Mouse (Mus musculus): ENCODE measurements around the gene Vangl1. TPM values are rescaled to one million over a fixed set of nuclear protein-coding genes. Genes with fewer than 3 reads are reported as not detected.
A peak's percentile ranks its signal among the peaks of the same experiment; 100 is the strongest.

Gene Vangl1
- total RNA-seq, 2 experiments from 2014 or later, result 4.2 to 5.7 TPM

DNA sequence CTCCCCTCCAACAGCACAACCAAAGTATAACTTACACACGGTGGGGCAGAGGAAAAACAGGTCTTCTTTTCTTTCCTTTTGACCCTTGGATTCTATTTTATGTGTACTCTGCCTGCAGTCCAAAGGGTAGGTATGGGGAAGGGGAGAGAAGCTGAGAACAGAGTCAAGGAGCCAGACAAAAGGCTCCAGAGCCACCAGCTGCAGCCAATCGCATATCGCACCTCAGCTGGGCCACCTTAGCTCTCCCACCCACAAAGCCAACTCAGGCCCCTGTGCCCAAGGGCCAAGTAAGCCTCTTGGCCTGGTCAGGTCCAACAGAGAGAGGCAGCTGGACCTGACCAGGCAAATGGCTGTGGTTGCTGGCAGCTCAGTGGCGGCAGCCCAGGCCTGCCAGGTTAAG lies 52.0 kb downstream of the Vangl1 start:
- intact Hi-C loops (cut with DNase I), result no loop called here

DNA sequence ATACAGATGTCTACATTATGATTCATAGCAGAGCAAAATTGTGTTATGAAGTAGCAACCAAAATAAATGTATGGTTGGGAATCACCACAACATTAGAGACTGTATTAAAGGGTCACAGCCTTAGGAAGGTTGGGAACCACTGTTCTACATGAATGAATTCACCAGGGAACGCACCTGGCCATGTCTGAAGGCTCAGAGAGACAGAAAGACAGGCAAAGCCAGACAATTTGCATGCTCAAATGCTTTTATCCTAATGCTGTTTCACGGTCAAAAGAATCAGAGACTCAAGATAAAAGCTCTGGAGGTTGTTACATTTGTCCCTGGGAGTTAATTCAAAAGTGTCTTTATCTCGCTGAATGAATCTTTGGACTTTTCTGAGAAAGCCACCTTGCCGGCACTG lies 52.6 kb downstream of the Vangl1 start:
- no peak for DNase-seq (ENCODE audit: low spot score in 2 of 2)
- intact Hi-C loops (cut with DNase I), result no loop called here

More for the DNA sequence above, 52.0 kb downstream of the Vangl1 start:
- no peak for DNase-seq (ENCODE audit: low spot score in 2 of 2)

DNA sequence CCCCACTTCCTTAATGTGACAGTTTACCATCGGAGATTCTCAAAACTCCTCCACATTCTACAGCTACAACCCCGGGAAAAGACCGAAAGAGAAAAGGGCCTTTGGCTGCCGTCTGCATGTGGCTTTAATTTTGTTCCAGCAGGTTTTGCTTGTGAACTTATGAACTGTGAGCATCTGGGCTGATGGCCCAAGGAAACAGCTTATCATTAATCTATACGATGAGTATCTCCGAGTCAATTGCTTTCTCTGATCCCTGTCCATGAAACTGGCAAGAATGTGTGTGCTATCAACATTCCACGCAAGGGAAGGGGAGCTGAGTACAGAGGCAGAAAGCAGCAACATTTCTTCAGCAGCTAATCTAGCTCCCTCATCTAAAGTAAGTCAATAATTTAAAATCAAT lies 54.6 kb downstream of the Vangl1 start:
- DNase-seq (ENCODE audit: low spot score in 2 of 2), result no peak
- intact Hi-C loops (cut with DNase I), result no loop called here

DNA sequence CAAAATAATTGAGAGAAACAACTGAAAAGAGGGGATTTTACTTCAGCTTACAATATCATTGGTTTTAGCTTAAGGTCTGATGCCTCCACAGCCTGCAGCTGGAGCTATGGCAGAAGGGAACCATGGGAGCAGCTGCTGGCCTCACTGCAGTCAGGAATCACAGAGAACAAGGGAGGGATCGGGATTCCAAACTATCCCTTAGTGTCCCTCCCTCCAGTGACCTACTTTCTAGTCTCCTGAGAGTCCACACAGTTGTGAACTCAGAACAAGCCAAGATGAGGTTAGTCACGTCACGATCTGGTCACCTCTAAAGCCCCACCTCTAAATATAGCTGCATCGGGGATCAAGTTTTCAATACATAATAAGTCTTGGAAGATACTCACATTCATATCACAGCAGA lies 57.3 kb downstream of the Vangl1 start:
- intact Hi-C loops (cut with DNase I), result no loop called here
- DNase-seq (ENCODE audit: low spot score in 2 of 2), result no peak

DNA sequence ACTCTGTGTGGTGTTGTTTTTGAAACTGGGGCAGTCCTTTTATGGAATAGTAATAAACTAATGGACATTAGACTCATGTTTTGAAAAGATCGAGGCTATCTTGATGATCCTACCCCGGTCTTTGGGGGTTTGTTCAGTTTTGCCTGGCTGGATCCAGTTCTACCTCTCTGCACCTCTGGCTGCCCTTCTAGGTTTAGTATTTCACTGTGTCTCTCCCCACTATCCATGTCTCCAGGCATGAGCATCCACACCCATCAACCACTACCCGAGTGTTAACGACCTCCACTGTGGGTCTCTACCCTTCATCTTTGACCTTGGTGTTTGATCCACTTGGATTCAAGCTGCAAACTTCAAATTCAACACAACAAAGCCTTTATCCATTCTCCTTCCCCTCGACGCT lies 58.1 kb downstream of the Vangl1 start:
- DNase-seq (ENCODE audit: low spot score in 2 of 2), result no peak
- intact Hi-C loops (cut with DNase I), result no loop called here

DNA sequence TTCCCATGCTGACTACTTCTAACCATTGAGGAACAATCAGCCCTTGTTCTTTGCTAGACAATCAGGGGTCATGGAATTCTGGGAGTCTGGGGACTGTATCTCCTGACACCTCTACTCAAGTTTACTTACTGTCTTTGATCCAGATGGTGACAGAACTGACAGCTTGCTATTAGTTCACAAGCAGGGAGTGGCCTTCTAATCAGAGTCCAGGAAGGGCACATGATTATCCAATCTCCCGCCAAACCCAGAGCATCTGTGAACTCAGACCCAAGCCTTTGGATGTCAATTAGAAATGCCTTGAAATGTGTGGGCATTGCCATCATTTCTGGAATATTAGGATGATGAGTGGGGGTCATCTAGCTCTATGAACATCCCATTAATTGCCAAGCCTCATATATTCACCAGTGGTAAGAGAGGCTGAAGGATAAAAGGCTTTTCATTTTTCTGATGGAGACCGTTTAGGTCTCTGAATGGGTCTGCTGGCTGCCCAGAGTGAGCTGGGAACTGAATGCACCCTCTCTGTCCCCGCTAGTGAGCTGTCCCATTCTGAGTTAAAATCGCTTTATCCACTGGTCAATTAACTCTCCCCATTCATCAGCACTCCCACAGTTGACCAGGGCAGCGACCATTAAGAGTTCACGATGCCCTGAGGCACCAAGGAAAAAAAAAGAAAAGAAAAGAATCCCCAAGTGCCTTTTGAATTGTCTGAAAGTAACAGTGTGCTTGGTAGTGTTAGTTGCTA lies 58.7 kb downstream of the Vangl1 start:
- no peak for DNase-seq (ENCODE audit: low spot score in 2 of 2)
- intact Hi-C loops (cut with DNase I), result no loop called here

DNA sequence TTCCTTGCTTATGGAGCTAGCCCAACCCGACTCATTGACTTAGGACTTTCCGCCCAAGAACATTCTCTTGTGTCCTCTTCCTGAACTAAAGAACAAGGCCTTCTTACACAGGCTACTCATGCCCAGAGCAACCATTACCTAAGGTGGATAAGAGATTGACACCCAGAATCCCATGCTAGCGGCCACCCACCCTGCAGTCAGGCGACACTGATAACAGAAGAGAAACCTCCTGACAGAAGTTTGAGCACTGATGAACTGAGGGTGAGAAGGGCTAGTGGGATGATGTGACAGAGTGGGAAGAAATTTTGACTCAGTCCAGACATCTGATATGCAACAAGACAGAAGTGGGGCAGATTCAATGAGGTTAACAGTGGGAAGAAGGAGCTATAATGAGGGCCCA lies 60.1 kb downstream of the Vangl1 start:
- DNase-seq (ENCODE audit: low spot score in 2 of 2), result no peak
- intact Hi-C loops (cut with DNase I), result no loop called here

DNA sequence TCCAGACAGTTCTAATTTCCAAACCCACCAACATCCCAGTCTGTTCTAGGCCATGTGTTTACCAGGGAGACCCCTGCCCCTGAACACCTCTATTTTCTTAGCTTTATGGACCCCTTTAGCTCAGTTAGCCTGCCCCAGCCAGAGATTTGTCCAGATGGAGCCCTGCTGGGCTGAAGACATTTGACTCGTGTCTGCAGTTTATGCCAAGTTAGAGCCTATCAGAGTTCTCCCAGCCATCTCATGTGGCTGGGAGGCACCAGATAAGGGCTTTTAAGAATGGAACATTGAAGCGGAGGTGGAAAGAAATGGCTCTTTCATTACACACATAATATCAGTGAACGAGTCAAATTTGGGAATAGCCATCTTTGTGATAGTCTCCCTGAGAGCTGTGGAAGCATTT lies 61.0 kb downstream of the Vangl1 start:
- intact Hi-C loops (cut with DNase I), result no loop called here
- no peak for DNase-seq (ENCODE audit: low spot score in 2 of 2)

DNA sequence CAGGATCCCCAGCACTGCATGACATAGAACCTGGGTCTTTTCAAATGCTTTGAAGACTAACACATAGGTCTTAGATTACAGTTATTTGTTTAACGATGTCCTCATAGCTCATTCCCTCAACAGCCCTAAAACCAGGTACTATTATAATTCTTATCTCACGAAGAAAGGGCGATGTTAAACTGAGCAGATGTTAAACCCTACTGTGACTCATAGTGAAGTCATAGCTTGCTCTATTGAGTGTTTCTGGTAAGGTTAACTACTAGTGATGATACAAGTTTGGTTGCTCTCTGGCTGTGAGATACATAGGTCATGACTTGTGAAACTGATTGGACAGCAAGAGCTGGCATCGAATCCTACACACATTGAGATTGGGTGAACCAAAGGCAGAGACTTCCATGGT lies 61.5 kb downstream of the Vangl1 start:
- DNase-seq (ENCODE audit: low spot score in 2 of 2), result no peak
- intact Hi-C loops (cut with DNase I), result no loop called here

DNA sequence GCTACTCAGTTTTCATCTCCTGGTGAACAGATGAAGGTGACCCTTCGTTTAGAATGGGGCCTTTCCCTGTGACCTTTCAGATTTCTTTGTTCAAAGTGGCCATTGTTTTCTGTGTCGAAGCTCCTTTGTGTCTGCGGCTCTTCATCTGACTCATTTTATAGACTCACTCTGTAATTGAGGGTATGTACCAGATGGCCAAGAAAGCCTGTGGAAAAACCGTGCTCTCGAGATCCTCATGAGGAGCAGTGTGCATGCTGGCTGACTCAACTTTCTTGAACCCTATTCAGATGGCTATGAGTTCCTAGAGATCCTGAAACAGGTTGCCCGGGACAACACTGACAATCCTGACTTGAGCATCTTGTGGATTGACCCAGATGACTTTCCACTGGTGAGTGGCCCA lies 62.6 kb downstream of the Vangl1 start:
- intact Hi-C loops (cut with DNase I), result no loop called here

DNA sequence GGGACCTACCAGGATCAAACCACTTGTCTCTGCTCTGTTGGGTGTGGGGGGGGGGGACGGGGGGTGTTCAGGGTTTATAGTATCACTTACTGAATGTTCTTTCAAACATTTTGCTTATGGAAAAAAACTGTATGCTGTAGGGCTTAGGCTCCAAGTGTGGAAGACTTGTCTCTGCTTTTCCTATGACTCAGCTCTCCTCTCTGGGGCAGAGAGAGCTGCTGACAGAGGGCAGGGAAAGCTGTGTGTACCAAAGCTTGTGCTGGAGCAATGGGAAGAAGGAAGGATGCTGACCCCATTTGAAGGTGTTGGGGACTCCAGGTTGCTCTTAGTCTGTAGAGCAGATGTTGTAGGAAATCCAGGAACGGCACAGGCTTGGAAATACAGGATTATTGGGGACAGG lies 63.0 kb downstream of the Vangl1 start:
- DNase-seq (ENCODE audit: low spot score in 2 of 2), result peak in 1 of 2 experiments; percentile 28
- intact Hi-C loops (cut with DNase I), result no loop called here

More for the DNA sequence above, 62.6 kb downstream of the Vangl1 start:
- peak in 1 of 2 experiments; percentile 52 for DNase-seq (ENCODE audit: low spot score in 2 of 2)

DNA sequence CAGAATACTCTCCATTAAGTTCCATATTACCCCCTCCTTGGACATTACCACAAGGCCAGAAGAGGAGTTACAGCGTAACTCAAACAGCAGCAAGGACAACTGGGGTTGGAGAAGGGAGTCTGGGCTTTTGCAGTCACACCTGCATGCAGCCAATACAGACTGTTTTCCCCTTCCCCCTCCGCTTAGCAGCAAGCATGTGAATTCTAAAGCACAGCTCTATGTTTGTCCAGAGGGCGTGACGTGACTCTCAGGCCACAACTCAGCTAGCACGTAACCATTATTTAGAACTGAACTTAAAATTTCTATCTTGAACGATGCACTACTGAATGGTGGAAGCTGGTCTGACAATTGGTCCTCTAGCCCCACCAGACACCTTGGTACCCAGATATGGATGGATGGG lies 63.9 kb downstream of the Vangl1 start:
- no peak for DNase-seq (ENCODE audit: low spot score in 2 of 2)
- intact Hi-C loops (cut with DNase I), result no loop called here

DNA sequence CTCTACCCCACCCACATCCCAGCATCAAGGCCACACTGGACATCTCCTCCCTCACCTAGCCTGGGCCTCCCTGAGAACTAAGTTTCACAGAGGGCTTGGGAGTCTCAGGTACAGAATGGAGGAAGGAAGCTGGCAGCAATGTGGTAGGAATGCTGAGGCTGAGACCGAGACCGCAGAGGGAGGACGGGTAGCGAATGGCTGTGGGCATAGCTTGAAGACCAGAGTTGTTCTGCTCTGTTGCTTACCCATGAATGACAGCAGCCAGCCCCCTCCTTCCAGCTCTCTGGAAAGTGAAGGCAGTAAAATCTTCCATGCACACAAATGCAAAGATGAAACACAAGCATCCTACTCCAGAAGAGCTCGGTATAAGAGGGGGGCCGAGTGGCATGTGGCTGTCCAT lies 65.6 kb downstream of the Vangl1 start:
- intact Hi-C loops (cut with DNase I), result loop anchor here (5.0 kb wide), 1 partner anchor 83 kb away; no protein-coding TSS in a partner anchor
- DNase-seq (ENCODE audit: low spot score in 2 of 2), result no peak

DNA sequence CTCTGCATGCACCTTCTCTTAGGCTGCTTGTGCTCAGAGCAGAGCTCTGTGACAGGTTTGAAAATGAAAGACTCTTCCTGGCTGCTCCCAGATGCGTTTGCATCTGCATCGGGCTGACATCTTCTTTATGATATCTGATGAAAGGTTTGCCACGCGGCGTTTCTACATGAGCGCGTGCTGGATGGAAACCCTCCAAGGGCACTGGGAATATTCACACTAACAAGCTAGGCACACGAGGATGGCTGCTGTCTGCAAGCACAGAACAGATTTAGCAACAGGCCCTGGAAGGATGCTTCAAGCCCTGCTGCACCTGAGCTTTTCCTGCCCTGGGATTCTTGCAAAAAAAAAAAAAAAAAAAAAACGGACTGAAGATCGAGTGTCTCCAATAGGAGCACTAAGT lies 67.3 kb downstream of the Vangl1 start:
- intact Hi-C loops (cut with DNase I), result loop anchor here (5.0 kb wide), 1 partner anchor 85 kb away; no protein-coding TSS in a partner anchor
- DNase-seq (ENCODE audit: low spot score in 2 of 2), result no peak

DNA sequence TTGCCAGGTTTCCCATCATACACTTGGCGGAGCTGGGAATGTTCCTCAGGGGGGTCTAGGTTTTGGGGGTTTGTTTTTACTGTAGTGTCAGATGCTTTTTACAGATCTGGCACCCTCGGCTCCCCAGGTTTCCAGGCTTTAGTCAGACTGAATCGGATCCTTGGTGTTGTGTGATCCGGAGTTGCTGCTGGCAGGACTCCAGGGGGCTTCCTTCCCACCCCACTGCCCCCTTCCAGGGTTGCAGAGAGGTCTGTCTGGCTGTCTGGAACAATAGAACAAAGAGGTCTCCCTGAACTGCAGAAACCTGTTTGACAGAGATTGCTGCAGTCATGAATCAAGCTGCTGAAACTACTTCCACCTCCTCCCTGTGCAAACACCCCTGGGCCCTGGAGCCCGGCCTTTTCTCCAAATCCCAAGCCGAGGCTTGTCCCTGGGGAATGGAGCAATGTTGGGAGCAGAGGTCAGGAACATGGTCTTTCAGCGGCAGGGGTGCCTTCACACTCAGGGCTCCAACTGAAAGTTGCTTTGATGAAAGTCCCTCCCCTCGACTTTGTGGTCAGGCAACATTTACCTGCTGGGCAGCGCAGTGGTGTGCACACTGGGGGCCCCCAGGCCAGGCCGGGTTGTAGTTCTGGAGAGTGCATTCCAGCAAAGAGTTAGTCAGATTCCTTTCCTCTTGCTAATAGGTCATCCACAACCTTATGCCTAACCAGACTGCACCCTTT lies 68.9 kb downstream of the Vangl1 start:
- intact Hi-C loops (cut with DNase I), result loop anchor here (5.0 kb wide), 1 partner anchor 87 kb away; no protein-coding TSS in a partner anchor
- no peak for DNase-seq (ENCODE audit: low spot score in 2 of 2)

DNA sequence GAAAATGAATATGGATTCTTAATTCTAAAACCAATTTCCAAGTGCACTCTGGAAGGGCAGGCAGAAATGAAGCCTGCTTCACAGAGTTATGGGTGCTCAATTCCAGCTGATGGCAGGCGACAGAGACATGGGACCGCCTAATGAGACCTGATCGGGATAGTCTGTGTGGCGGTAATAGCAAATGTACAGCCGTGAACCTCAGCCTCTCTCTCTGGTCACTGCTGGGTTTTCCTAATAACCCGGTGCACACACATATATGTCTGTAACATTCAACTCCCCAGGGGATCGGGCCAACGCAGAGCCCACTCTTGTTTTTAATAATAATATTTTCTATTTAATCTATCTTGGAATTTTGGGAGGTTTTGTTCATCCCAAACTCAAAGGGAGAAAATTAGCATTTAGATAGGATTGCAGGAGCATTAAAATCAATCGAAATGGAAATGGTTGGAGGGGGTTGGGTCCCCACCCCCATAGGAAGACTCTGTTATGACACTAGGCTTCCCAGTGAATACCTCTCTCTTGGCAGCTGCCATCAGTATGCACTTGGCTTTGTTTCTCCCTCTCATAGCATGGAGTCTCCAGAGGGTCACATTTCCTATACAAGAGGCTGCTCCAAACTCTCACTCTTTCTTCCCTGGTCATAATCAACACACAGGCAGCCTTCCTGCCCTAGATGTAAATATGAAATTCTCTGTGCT lies 72.7 kb downstream of the Vangl1 start:
- intact Hi-C loops (cut with DNase I), result no loop called here
- no peak for DNase-seq (ENCODE audit: low spot score in 2 of 2)

DNA sequence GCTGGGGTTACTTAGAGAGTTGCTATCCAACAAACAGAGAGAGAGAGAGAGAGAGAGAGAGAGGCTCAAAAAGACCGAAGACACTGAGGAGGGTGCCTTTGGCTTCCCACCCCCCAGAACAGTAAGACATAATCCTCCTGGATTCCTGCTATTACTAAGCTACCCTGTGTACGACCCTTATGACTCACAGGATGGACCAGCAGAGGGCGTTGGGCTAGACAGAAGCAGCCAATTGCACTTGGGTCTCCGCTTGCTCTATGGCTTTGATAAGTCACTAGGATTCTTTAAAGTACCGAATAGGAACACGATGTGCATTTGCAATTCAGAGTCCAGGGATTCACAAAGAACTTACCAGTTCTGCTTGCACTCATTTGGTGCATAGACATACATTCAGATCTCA lies 74.0 kb downstream of the Vangl1 start:
- intact Hi-C loops (cut with DNase I), result no loop called here
- DNase-seq (ENCODE audit: low spot score in 2 of 2), result no peak

DNA sequence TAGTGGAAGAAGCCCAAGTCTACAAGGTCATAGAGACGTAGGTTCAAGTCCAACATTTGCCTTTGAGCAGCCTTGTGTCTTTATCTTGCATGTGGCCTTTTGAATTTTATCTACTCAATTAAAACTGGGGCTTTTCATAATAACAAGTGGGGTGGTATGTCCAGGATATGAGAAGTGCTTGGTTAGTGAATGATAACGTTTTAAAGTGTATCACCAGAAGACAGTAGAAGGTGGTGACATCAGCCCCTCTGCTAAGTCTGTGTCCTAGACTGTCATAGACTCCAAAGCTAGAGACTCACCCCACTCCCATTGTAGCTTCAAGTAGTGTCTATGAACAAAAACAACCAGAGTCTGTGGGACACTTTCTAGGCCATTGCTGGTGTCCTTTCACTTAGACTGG lies 76.3 kb downstream of the Vangl1 start:
- intact Hi-C loops (cut with DNase I), result no loop called here
- no peak for DNase-seq (ENCODE audit: low spot score in 2 of 2)

DNA sequence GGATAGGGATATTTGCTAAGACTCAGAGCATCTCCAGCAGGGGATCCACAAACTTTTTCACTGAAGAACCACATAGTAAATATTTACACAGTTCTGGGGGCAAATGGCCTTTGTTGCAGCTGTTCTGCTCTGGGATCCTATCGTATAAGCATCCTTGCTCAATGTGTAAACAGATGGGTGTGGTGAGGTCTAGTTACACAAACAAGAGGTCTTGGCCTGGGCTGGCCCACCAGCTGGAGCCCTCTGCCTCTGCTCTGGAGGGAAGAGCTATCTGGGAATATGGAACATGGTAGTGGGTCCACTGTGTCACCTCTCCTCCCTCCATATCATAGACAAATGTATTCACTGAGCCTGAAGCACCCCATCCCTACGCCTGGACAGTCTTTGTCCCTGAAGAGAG lies 77.4 kb downstream of the Vangl1 start:
- intact Hi-C loops (cut with DNase I), result no loop called here
- no peak for DNase-seq (ENCODE audit: low spot score in 2 of 2)

DNA sequence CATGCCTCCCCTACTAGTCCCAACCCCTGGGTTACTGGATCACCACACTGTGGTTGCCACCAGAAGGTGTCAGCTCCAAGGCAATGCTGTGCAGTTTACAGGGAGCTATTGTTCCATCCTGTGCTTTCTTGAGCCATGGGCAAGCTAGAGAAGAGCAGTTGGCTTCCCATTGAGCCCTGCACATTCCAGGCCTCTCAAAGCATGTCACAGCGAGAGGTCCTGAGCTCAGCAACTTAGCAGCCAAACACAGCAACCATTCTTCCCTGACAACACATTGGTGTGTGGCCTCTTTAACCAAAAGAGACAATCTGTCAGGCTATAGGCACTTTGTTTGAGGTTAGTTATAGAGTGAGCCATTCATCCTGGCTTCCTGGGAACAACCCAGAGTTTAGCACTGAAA lies 78.9 kb downstream of the Vangl1 start:
- intact Hi-C loops (cut with DNase I), result no loop called here
- no peak for DNase-seq (ENCODE audit: low spot score in 2 of 2)

DNA sequence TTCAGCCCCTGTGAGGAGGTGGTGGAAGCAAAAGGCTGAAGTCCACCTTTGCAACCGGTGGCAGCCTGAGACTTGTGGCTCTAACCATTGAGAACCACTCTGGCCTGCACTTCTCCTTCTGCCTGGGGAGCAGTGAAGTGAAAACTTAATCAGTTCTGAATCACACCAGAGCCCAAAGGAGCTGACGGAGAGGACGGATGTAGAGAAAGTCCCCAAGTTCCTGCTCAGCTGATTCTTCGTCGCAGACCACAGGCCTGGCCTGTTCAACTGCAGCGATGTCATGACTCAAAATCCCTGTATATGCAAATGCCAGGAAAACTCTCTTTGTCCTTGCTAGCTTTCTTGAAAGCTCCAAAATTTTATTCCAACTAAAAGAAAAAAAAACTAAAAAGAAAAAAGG lies 80.8 kb downstream of the Vangl1 start:
- intact Hi-C loops (cut with DNase I), result no loop called here
- no peak for DNase-seq (ENCODE audit: low spot score in 2 of 2)

All from left cerebral cortex, postnatal 25 days (tissue).